Mouse (Mus musculus) midbrain, embryonic 10.5 days (tissue): Measurements from ENCODE around the gene Hist2h3c2. TPM values are rescaled to one million over a fixed set of nuclear protein-coding genes. Genes with fewer than 3 reads are reported as not detected.

Experiments used
- DNase-seq: peaks from one replicate; pipeline ENCODE4 v3.0.0-alpha.2; 2017; ENCODE audit warnings: low spot score
- H3K27ac ChIP-seq: fragments of 300-500 bp; sonication (generic); replicated peaks from 2 replicates; pipeline ENCODE4 v1.5.1; 2016; ENCODE audit warnings: mild to moderate bottlenecking
- H3K27me3 ChIP-seq: fragments of 300-500 bp; sonication (generic); 2 replicates; pipeline ENCODE4 v1.6.1; 2016; ENCODE audit warnings: low read depth, mild to moderate bottlenecking; ENCODE audit not compliant: poor library complexity, severe bottlenecking
- H3K36me3 ChIP-seq: fragments of 300-500 bp; sonication (generic); 2 replicates; pipeline ENCODE4 v1.6.1; 2016; ENCODE audit warnings: mild to moderate bottlenecking, moderate library complexity
- H3K4me1 ChIP-seq: fragments of 300-500 bp; sonication (generic); 2 replicates; pipeline ENCODE4 v1.6.1; 2016
- H3K4me3 ChIP-seq: fragments of 300-500 bp; sonication (generic); 2 replicates; pipeline ENCODE4 v1.5.1; 2016; ENCODE audit warnings: mild to moderate bottlenecking, moderate library complexity
- H3K9me3 ChIP-seq: fragments of 300-500 bp; sonication (generic); replicated peaks from 2 replicates; pipeline ENCODE4 v1.6.1; 2016; ENCODE audit warnings: mild to moderate bottlenecking
- WGBS: fragments of 180-500 bp; shearing (Covaris S2); methylation state at CpG from one replicate; pipeline ENCODE4 v1.1.7; 2016; 5-methylcytosine and 5-hydroxymethylcytosine counted together
- microRNA-seq: library from miRNA; unstranded; fragments of <30 nt; microRNA quantifications from one replicate; pipeline ENCODE4, GENCODE M21; 2017
- polyA plus RNA-seq: library from polyadenylated mRNA; unstranded; fragments of >200 nt; fragmentation: Nextera tagmentation; extraction: Ambion mirVana; gene quantifications from 2 replicates; pipeline ENCODE4 v1.2.1, GENCODE M21; 2016

The Hist2h3c2 gene
- polyA plus RNA-seq, 1 experiment from 2014 or later, result 8.1 TPM

GRCm38 (mm10) chr3:96196437-96197128 lies 42.3 kb downstream of the Hist2h3c2 start:
- Histone ChIP-seq H3K27ac (peak overlapping the region; percentile 97), H3K36me3 (peaks cover 11% of the 10 kb centered on the region), H3K9me3 (0 out of 2 replicates have a peak, but pooled peaks cover 3% of the 10 kb centered on the region), H3K4me1 (peaks cover 21% of the 10 kb centered on the region), H3K27me3 (peaks cover 20% of the 10 kb centered on the region; the same call in 1 of the 2 replicates), H3K4me3 (peak overlapping the region; percentile 69)
- no peak for DNase-seq
- WGBS, result 20% methylated on average over 27 of the region's 27 CpGs

GRCm38 (mm10) chr3:96195616-96196313 lies 43.2 kb downstream of the Hist2h3c2 start:
- Histone ChIP-seq H3K27me3 (peaks cover 20% of the 10 kb centered on the region; the same call in 1 of the 2 replicates), H3K36me3 (peaks cover 11% of the 10 kb centered on the region), H3K4me3 (peak overlapping the region; percentile 69), H3K27ac (no peak overlapping the region), H3K9me3 (0 out of 2 replicates have a peak, but pooled peaks cover 3% of the 10 kb centered on the region), H3K4me1 (peaks cover 21% of the 10 kb centered on the region)
- 93% methylated on average over 11 of the region's 11 CpGs for WGBS
- no peak for DNase-seq

- H3K27ac ChIP-seq, result no peak overlapping the region
- WGBS, result 91% methylated on average over 10 of the region's 10 CpGs
- peaks cover 20% of the 10 kb centered on the region; the same call in 1 of the 2 replicates for H3K27me3 ChIP-seq
- H3K4me1 ChIP-seq, result peaks cover 21% of the 10 kb centered on the region
- peaks cover 11% of the 10 kb centered on the region for H3K36me3 ChIP-seq
- H3K9me3 ChIP-seq, result 0 out of 2 replicates have a peak, but pooled peaks cover 3% of the 10 kb centered on the region
- no peak for DNase-seq
- H3K4me3 ChIP-seq, result no peak overlapping the region
Observed at GRCm38 (mm10) chr3:96194966-96195365, 44.0 kb downstream of the Hist2h3c2 start.

- Histone ChIP-seq H3K9me3 (0 out of 2 replicates have a peak, but pooled peaks cover 3% of the 10 kb centered on the region), H3K4me3 (no peak overlapping the region), H3K27ac (no peak overlapping the region), H3K4me1 (peaks cover 17% of the 10 kb centered on the region), H3K36me3 (peaks cover 11% of the 10 kb centered on the region), H3K27me3 (0 out of 2 replicates have a peak, but pooled peaks cover 9% of the 10 kb centered on the region)
- 69% methylated on average over 12 of the region's 12 CpGs for WGBS
- DNase-seq, result no peak
Observed at GRCm38 (mm10) chr3:96192977-96193376, 46.0 kb downstream of the Hist2h3c2 start.

Small RNA genes within 50 kb of the gene (microRNA-seq; reads per million reads assigned to microRNA genes)
- not detected for gene Gm44492
- gene Gm47311, result not detected
- gene Gm47313, result not detected

Other genes starting within 250 kb of the Hist2h3c2 start
- gene Plekho1, start 243.1 kb downstream of the Hist2h3c2 start, polyA plus RNA-seq, result 66.8 and 69.0 TPM in 2 replicates
- 28.6 and 33.3 TPM in 2 replicates for gene Vps45, start 180.7 kb downstream of the Hist2h3c2 start, polyA plus RNA-seq
- 16.5 and 18.9 TPM in 2 replicates for gene Otud7b, start 134.6 kb downstream of the Hist2h3c2 start, polyA plus RNA-seq
- gene Mtmr11, start 77.1 kb downstream of the Hist2h3c2 start, polyA plus RNA-seq, result 7.8 and 9.6 TPM in 2 replicates
- 262 and 271 TPM in 2 replicates for gene Sf3b4, start 66.8 kb downstream of the Hist2h3c2 start, polyA plus RNA-seq
- gene Sv2a, start 58.0 kb downstream of the Hist2h3c2 start, polyA plus RNA-seq, result 3.1 and 8.8 TPM in 2 replicates
- gene Bola1, start 19.4 kb downstream of the Hist2h3c2 start, polyA plus RNA-seq, result 86.7 and 92.8 TPM in 2 replicates
- gene Hist2h2ab, start 19.3 kb downstream of the Hist2h3c2 start, polyA plus RNA-seq, result 0.98 TPM in 1 of 2 replicates, not detected in the other
- gene Hist2h2ac, start 18.2 kb downstream of the Hist2h3c2 start, polyA plus RNA-seq, result 7.3 and 17.2 TPM in 2 replicates
- 11.5 and 11.9 TPM in 2 replicates for gene Hist2h2be, start 18.0 kb downstream of the Hist2h3c2 start, polyA plus RNA-seq
- 24.3 and 34.9 TPM in 2 replicates for gene Hist2h2aa2, start 1.1 kb upstream of the Hist2h3c2 start, polyA plus RNA-seq
- gene Hist2h2aa1, start 6.4 kb upstream of the Hist2h3c2 start, polyA plus RNA-seq, result 13.7 TPM in 2 replicates
- 0.70 and 0.86 TPM in 2 replicates for gene Hist2h3c1, start 7.6 kb upstream of the Hist2h3c2 start, polyA plus RNA-seq
- 12.2 and 12.6 TPM in 2 replicates for gene Hist2h4, start 24.2 kb upstream of the Hist2h3c2 start, polyA plus RNA-seq
- gene Hist2h3b, start 29.5 kb upstream of the Hist2h3c2 start, polyA plus RNA-seq, result 49.5 and 57.2 TPM in 2 replicates
- 9.5 and 10.3 TPM in 2 replicates for gene Hist2h2bb, start 30.6 kb upstream of the Hist2h3c2 start, polyA plus RNA-seq
- 1.8 and 2.1 TPM in 2 replicates for gene Fcgr1, start 54.8 kb upstream of the Hist2h3c2 start, polyA plus RNA-seq
- gene BC107364, start 213.2 kb upstream of the Hist2h3c2 start, polyA plus RNA-seq, result 0.20 and 0.30 TPM in 2 replicates